Mouse (Mus musculus) CH12F3 (cell line): Measurements from ENCODE around the gene Irx6.

Experiments used
- in situ Hi-C: fragments of 300-500 bp; cut with MboI; formaldehyde crosslinking; loops from 2 replicates; pipeline ENCODE4 v1.14.3; 2020; ENCODE audit warnings: low sequenced_read_pairs

Irx6 gene

DNA sequence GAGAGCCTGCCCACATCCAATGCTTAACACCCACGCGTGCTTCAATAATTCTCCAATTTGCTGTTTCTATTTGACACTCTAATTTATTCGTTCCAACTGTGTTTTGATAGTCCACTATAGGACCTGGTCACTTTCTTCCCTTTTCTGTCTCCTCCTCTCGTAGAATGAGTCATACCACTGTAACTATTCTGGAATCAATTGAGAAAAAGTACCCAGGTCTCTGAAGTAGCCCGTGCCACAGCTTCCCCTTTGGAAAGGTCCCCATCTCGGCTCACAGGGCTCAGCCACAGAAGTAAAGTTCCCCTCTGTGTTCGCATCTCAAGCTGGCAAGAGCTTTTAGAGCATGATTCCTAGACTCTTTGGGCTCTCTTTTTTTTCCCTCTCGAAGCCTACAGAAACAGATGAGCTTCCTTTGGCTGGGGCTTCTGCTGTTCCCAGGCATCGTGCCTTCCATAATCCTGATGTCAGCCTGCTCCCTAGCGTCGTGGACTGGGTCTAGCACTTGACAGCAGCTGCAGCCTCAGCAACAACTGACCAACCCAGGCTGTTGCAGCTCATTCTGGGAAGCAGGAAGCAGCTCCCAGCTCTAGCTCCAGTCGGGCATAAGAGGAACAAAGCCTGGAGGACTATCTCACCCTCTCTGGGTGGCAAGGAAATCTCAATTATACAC, 47.3 kb downstream of the Irx6 start:
- in situ Hi-C loops: no loop called here

DNA sequence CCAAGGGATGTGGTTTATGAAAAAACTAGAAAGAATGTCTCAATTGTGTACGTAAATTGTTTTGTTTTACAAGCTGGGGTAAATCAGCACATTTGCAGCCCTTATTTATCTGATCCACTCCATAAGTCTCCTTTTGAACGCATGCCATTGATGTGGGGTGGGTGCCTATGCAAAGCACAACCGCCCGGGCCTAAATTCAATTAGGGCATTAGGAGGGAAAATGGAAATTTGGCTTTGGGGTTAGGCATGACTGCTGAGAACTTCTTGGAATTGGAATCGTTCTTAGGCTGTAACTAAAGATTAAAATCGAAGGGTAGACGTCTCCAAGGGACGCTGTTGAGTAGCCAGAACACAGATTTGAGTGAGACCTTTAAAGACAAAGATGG, 47.8 kb downstream of the Irx6 start:
- in situ Hi-C loops: no loop called here

DNA sequence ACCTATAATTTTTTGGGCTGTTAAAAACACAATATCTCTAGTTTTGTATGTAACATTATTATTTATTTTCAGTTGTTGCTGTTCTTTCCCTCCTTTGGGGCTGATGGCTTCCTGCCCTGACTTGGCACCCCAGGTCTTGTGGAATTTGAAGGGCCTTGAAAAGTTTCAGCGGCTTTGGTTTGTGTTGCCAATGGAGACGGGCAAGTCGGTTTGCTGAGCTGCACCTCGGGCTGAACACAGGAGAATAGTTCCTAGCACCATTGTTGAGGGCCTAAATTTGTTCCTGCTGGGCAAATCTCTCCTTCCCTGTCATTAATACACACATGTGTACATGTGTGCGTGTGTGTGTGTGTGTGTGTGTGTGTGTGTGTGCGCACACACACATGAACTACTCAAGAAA, 49.2 kb downstream of the Irx6 start:
- in situ Hi-C loops: no loop called here

DNA sequence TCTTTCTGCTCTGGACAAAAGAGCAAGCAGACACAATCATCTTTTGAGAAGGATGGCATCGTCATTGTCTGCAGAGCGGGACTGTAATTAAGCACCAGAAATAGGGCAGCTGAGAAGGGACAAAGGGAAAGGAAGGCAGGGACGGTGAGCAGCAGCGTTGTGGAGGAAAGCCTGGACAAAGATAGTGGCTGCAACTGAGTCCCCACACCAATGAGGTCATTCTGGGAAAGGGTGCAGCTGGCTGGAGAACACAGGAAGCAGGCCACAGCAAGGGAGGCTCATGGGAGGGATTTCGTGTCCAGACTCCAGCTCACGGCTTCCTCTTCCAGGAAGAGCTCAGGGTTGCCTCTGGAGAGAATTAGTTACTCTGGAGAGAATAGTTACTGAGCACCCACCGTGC, 49.9 kb downstream of the Irx6 start:
- in situ Hi-C loops: no loop called here

DNA sequence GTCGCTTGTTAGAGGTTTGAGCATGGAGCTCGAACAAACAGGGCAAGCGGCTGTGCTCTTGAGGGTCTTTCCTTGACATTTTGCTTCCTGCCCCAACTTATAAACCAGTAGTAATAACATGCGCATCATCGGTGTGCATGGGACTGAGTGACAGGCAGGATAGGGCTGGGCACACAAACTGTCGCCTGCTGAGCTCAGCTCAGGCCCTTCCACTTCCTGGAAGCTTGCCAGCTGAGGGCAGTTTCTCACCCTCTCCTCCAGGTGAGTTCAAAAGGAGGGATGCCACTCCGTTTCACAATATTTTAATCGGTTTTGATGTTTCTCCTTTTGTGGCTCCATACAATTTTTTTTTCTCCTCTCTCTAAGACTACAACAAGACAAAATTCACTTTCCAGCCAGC, 50.3 kb downstream of the Irx6 start:
- in situ Hi-C loops: no loop called here
